Mouse (Mus musculus): ENCODE data around the gene Bpifa5. TPM values are rescaled to one million over a fixed set of nuclear protein-coding genes. Genes with fewer than 3 reads are reported as not detected.

The Bpifa5 gene
- polyA plus RNA-seq, 1 experiment from 2014 or later, result not detected

DNA sequence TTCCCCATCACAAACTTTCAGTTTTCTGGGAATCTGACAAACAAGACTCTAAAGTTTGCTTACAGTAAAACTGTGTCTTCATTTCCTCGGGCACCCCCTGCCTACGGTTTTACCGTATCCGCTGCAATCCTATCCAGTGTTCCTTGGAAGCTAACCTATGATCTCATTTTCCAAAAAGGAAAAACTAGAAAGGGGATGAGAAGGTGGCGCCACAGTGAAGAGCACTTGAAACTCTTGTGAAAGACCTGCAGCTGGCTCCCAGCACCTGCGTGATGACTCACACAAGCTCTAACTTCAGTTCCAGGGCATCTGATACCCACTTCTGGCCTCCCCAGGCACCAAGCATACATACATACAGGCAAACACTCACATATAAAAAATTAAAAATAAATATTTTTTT, 22.9 kb downstream of the Bpifa5 start:
- no peaks in the 10 kb centered on the region for H3K36me3 ChIP-seq
- no peaks in the 10 kb centered on the region for H3K9me3 ChIP-seq
- H3K4me3 ChIP-seq (replicated peaks), result no peak overlapping the region
- WGBS, result 83% methylated on average over 6 of the region's 6 CpGs
- no peak overlapping the region for H3K9ac ChIP-seq
- H3K27ac ChIP-seq, result no peak overlapping the region
- no peak overlapping the region for H3K4me2 ChIP-seq
- no peaks in the 10 kb centered on the region for H3K27me3 ChIP-seq (replicated peaks)
- no peak for ATAC-seq (ENCODE audit: insufficient read depth, low FRiP score, low read depth)
- H3K4me1 ChIP-seq, result no peaks in the 10 kb centered on the region

DNA sequence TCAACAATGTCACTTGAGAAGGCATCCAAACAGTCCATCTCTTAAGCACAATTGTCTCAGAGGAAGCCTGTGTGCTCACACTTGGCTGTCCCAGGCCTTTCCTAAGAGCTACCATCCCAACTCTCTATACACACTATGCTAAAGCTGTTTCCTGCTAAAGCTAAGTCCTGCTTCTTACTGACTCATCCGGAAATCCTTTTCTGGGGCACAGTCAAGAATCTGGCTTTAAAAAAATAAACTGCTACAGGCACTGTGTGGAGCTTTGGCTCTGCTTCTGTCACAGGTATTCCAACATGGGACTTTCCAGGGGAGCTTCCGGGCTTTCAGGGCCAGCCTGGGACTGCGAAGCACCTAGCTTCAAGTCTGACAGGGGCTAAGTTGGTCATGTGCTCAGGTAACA, 23.3 kb downstream of the Bpifa5 start:
- 72% methylated on average over 3 of the region's 3 CpGs for WGBS
- H3K36me3 ChIP-seq, result no peaks in the 10 kb centered on the region
- no peaks in the 10 kb centered on the region for H3K4me1 ChIP-seq
- no peak overlapping the region for H3K4me2 ChIP-seq
- H3K4me3 ChIP-seq (replicated peaks), result no peak overlapping the region
- no peaks in the 10 kb centered on the region for H3K9me3 ChIP-seq
- no peaks in the 10 kb centered on the region for H3K27me3 ChIP-seq (replicated peaks)
- no peak overlapping the region for H3K9ac ChIP-seq
- no peak for ATAC-seq (ENCODE audit: insufficient read depth, low FRiP score, low read depth)
- no peak overlapping the region for H3K27ac ChIP-seq

- 34% methylated on average over 5 of the region's 5 CpGs for WGBS
- ATAC-seq (ENCODE audit: insufficient read depth, low FRiP score, low read depth), result no peak
- H3K9ac ChIP-seq, result no peak overlapping the region
- no peaks in the 10 kb centered on the region for H3K36me3 ChIP-seq
- H3K4me3 ChIP-seq (replicated peaks), result no peak overlapping the region
- no peak overlapping the region for H3K27ac ChIP-seq
- H3K9me3 ChIP-seq, result no peaks in the 10 kb centered on the region
- no peaks in the 10 kb centered on the region for H3K27me3 ChIP-seq (replicated peaks)
- no peak overlapping the region for H3K4me2 ChIP-seq
- H3K4me1 ChIP-seq, result no peaks in the 10 kb centered on the region
Observed at GRCm38 (mm10) chr2:154187468-154187867, 25.1 kb downstream of the Bpifa5 start.

DNA sequence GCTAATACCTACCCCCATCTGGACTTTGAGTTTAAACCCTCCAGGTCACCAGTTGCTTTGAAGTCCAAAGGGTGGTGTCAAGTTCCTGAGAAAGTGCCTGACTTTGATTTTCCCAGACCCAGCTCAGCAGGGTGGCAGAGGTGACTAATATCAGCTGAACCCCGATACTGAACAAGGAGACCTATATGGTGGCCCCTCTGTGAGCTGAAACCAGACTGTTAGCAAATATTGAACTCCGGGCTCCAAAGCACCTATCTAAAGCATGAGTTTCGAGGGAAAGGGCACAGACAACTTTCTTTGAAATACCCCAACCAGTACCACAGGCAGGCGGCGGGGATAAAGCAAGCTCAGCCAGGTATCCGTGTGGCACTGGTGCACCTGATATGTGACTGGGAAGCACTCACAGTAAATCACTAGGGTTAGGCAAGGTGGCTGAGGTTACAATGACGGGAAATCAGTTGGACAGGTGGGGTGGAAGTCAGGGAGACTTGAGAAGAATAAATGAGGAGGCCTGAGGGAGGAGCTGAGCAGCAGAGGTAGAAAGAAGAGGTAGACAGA, 27.5 kb downstream of the Bpifa5 start:
- Histone ChIP-seq H3K36me3 (no peaks in the 10 kb centered on the region), H3K4me3 (replicated peaks) (no peak overlapping the region), H3K9me3 (no peaks in the 10 kb centered on the region), H3K4me1 (no peaks in the 10 kb centered on the region), H3K9ac (no peak overlapping the region), H3K27me3 (replicated peaks) (no peaks in the 10 kb centered on the region), H3K27ac (peak overlapping the region; percentile 71), H3K4me2 (no peak overlapping the region)
- 66% methylated on average over 7 of the region's 7 CpGs for WGBS
- peak; percentile 73 for ATAC-seq (ENCODE audit: insufficient read depth, low FRiP score, low read depth)

- no peaks in the 10 kb centered on the region for H3K9me3 ChIP-seq
- H3K4me2 ChIP-seq, result 0 out of 2 replicates have a peak within 1 kb of the TSS, but pooled peaks have one; percentile 11
- 66% methylated on average over 11 of the region's 11 CpGs for WGBS
- H3K36me3 ChIP-seq, result no peaks in the 10 kb centered on the region
- H3K9ac ChIP-seq, result no peak within 1 kb of the TSS
- H3K4me3 ChIP-seq (replicated peaks), result 0 out of 2 replicates have a peak within 1 kb of the TSS, but pooled peaks have one; percentile 2
- H3K27ac ChIP-seq, result peak within 1 kb of the TSS; percentile 71
- ATAC-seq (ENCODE audit: insufficient read depth, low FRiP score, low read depth), result peak; percentile 70
- H3K27me3 ChIP-seq (replicated peaks), result no peaks in the 10 kb centered on the region
- H3K4me1 ChIP-seq, result no peaks in the 10 kb centered on the region
Observed at GRCm38 (mm10) chr2:154190546-154191258, 28.3 kb downstream of the Bpifa5 start, which contains the start of gene Bpifb1. TSS of gene Bpifb1 (plus strand) at chr2:154190818.

DNA sequence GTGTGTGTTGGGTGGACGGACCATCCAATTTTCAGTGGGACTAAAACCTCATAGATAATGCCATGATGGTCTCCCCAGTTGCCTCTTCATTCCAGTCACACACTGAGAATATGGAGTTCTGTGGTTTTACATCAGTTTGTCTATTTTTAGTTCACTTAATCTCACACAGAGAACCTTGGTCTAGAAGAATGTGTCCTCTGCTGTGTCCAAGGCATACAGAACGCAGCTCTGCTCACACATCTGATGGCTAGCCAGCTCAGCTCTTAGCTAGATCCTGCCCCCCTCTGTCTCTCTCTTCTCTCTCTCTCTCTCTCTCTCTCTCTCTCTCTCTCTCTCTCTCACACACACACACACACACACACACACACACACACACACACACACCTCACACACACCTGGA, 29.7 kb downstream of the Bpifa5 start:
- H3K36me3 ChIP-seq, result no peaks in the 10 kb centered on the region
- no peak overlapping the region; the same call in 1 of the 2 replicates for H3K4me2 ChIP-seq
- H3K9ac ChIP-seq, result no peak overlapping the region
- no peak for ATAC-seq (ENCODE audit: insufficient read depth, low FRiP score, low read depth)
- H3K4me1 ChIP-seq, result no peaks in the 10 kb centered on the region
- WGBS, result 70% methylated on average over 2 of the region's 2 CpGs
- H3K27ac ChIP-seq, result no peak overlapping the region
- no peaks in the 10 kb centered on the region for H3K27me3 ChIP-seq (replicated peaks)
- no peak overlapping the region for H3K4me3 ChIP-seq (replicated peaks)
- H3K9me3 ChIP-seq, result no peaks in the 10 kb centered on the region

- H3K4me2 ChIP-seq, result no peak overlapping the region
- no peaks in the 10 kb centered on the region for H3K27me3 ChIP-seq (replicated peaks)
- H3K4me1 ChIP-seq, result no peaks in the 10 kb centered on the region
- no peak for ATAC-seq (ENCODE audit: insufficient read depth, low FRiP score, low read depth)
- no peaks in the 10 kb centered on the region for H3K36me3 ChIP-seq
- H3K27ac ChIP-seq, result no peak overlapping the region
- H3K9ac ChIP-seq, result no peak overlapping the region
- 79% methylated on average over 4 of the region's 4 CpGs for WGBS
- H3K4me3 ChIP-seq (replicated peaks), result no peak overlapping the region
- H3K9me3 ChIP-seq, result no peaks in the 10 kb centered on the region
Observed at GRCm38 (mm10) chr2:154193071-154193470, 30.7 kb downstream of the Bpifa5 start.

DNA sequence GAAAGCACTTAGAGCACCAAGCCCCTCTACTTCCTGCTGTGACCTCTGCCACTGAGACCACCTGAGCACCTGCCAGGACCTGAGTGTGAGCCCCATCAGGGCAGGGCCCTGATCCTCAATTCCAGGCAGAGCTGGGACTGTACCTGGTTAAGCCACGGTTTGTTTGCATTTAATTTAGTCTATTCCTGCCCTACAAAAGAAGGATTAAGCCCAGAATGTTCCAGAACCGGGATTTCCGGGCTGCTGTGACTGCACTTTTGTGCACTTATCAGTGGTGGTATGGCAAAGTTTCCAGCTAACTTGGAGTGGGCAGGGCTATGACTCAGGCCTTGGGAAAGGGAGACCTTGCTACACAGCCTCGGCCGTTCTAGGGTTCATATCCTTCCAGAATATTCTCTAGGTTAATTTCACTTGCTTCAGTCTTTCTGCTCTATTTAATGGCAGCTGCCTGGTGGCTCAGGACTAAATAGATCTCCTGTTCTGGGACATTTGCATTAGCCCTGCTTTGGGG, 31.6 kb downstream of the Bpifa5 start:
- peak overlapping the region; percentile 21; the same call in 1 of the 2 replicates for H3K27ac ChIP-seq
- ATAC-seq (ENCODE audit: insufficient read depth, low FRiP score, low read depth), result peak; percentile 41; the same call in 1 of the 2 replicates

GRCm38 (mm10) chr2:154197036-154197435, 34.6 kb downstream of the Bpifa5 start:
- ATAC-seq (ENCODE audit: insufficient read depth, low FRiP score, low read depth), result no peak
- H3K4me2 ChIP-seq, result no peak overlapping the region
- H3K27me3 ChIP-seq (replicated peaks), result no peaks in the 10 kb centered on the region
- WGBS, result 84% methylated on average over 9 of the region's 9 CpGs
- no peaks in the 10 kb centered on the region for H3K9me3 ChIP-seq
- no peak overlapping the region for H3K27ac ChIP-seq
- no peaks in the 10 kb centered on the region for H3K36me3 ChIP-seq
- H3K9ac ChIP-seq, result no peak overlapping the region
- no peak overlapping the region for H3K4me3 ChIP-seq (replicated peaks)
- H3K4me1 ChIP-seq, result no peaks in the 10 kb centered on the region

More for the DNA sequence above, 31.6 kb downstream of the Bpifa5 start:
- Histone ChIP-seq H3K4me2 (no peak overlapping the region), H3K27me3 (replicated peaks) (no peaks in the 10 kb centered on the region), H3K4me3 (replicated peaks) (no peak overlapping the region), H3K36me3 (no peaks in the 10 kb centered on the region), H3K4me1 (no peaks in the 10 kb centered on the region), H3K9me3 (no peaks in the 10 kb centered on the region), H3K9ac (no peak overlapping the region)
- 62% methylated on average over 5 of the region's 5 CpGs for whole genome bisulfite sequencing

GRCm38 (mm10) chr2:154204630-154205029, 42.2 kb downstream of the Bpifa5 start:
- 91% methylated on average over 4 of the region's 4 CpGs for WGBS
- no peaks in the 10 kb centered on the region for H3K36me3 ChIP-seq
- no peak overlapping the region for H3K27ac ChIP-seq
- H3K4me2 ChIP-seq, result no peak overlapping the region
- no peaks in the 10 kb centered on the region for H3K4me1 ChIP-seq
- H3K9ac ChIP-seq, result no peak overlapping the region
- H3K4me3 ChIP-seq (replicated peaks), result no peak overlapping the region
- H3K27me3 ChIP-seq (replicated peaks), result no peaks in the 10 kb centered on the region
- H3K9me3 ChIP-seq, result no peaks in the 10 kb centered on the region
- ATAC-seq (ENCODE audit: insufficient read depth, low FRiP score, low read depth), result no peak

GRCm38 (mm10) chr2:154206908-154207307, 44.5 kb downstream of the Bpifa5 start:
- no peak for ATAC-seq (ENCODE audit: insufficient read depth, low FRiP score, low read depth)
- Histone ChIP-seq H3K27ac (no peak overlapping the region), H3K4me2 (no peak overlapping the region)

GRCm38 (mm10) chr2:154209112-154209511, 46.7 kb downstream of the Bpifa5 start:
- H3K27ac ChIP-seq, result no peak overlapping the region
- no peaks in the 10 kb centered on the region for H3K4me1 ChIP-seq
- H3K9ac ChIP-seq, result no peak overlapping the region
- 8% methylated on average over 3 of the region's 3 CpGs for WGBS
- H3K36me3 ChIP-seq, result no peaks in the 10 kb centered on the region
- no peak overlapping the region for H3K4me2 ChIP-seq
- ATAC-seq (ENCODE audit: insufficient read depth, low FRiP score, low read depth), result no peak
- no peak overlapping the region for H3K4me3 ChIP-seq (replicated peaks)
- H3K9me3 ChIP-seq, result no peaks in the 10 kb centered on the region
- no peaks in the 10 kb centered on the region for H3K27me3 ChIP-seq (replicated peaks)

More at GRCm38 (mm10) chr2:154206908-154207307, 44.5 kb downstream of the Bpifa5 start:
- Histone ChIP-seq H3K9me3 (no peaks in the 10 kb centered on the region), H3K36me3 (no peaks in the 10 kb centered on the region), H3K4me1 (no peaks in the 10 kb centered on the region), H3K4me3 (replicated peaks) (no peak overlapping the region), H3K9ac (no peak overlapping the region), H3K27me3 (replicated peaks) (no peaks in the 10 kb centered on the region)
- WGBS, result 58% methylated on average over 7 of the region's 7 CpGs

Data from stomach, embryonic 15.5 days (tissue).